Mouse (Mus musculus) megakaryocyte, adult 5-6 weeks (primary cell): ENCODE results near the gene Ptpn7. TPM values are rescaled to one million over a fixed set of nuclear protein-coding genes. Genes with fewer than 3 reads are reported as not detected.
A peak's percentile ranks its signal among the peaks of the same experiment; 100 is the strongest.

Experiments
- ATAC-seq: 2 replicates; pipeline ENCODE4 v1.8.0; 2016; ENCODE audit warnings: mild to moderate bottlenecking, inconsistent platforms; ENCODE audit not compliant: poor library complexity, severe bottlenecking
- total RNA-seq, 2 experiments: library from RNA; stranded (forward) in 1 of 2; stranded (reverse) in 1 of 2; fragments of 153-499, 151-499 nt in 1 of 2; fragments of 221-1000, 200-1000 nt in 1 of 2; gene quantifications; 2 replicates each; pipeline versions ENCODE4 v1.2.3 to v1.2.4; 2015 to 2017

Ptpn7 gene
- total RNA-seq, 2 experiments from 2014 or later: 25.5 to 49.7 TPM

GRCm38 (mm10) chr1:135128011-135128441 is 4.5 kb upstream of the Ptpn7 start:
- no peak for ATAC-seq

GRCm38 (mm10) chr1:135128986-135129385 is 3.5 kb upstream of the Ptpn7 start:
- no peak for ATAC-seq

- ATAC-seq: no peak
Measured at GRCm38 (mm10) chr1:135129543-135130183, 2.8 kb upstream of the Ptpn7 start.

GRCm38 (mm10) chr1:135130376-135131018 is 2.0 kb upstream of the Ptpn7 start:
- ATAC-seq: no peak

- ATAC-seq: peak; percentile 62
Measured at GRCm38 (mm10) chr1:135131034-135131433, 1.5 kb upstream of the Ptpn7 start.

GRCm38 (mm10) chr1:135131560-135131959 is 940 bp upstream of the Ptpn7 start:
- ATAC-seq: no peak

- ATAC-seq: peak; percentile 31
Measured at GRCm38 (mm10) chr1:135132893-135133369, 431 bp downstream of the Ptpn7 start.

- ATAC-seq: 0 out of 2 replicates have a peak, but pooled peaks have one; percentile 7
Measured at GRCm38 (mm10) chr1:135133678-135134435, 1.4 kb downstream of the Ptpn7 start.

- no peak for ATAC-seq
Measured at GRCm38 (mm10) chr1:135135111-135135787, 2.7 kb downstream of the Ptpn7 start.

GRCm38 (mm10) chr1:135136500-135136899 is 4.0 kb downstream of the Ptpn7 start:
- ATAC-seq: peak; percentile 37

- ATAC-seq: no peak
Measured at GRCm38 (mm10) chr1:135139906-135140305, 7.4 kb downstream of the Ptpn7 start.

GRCm38 (mm10) chr1:135142452-135142851 is 10.0 kb downstream of the Ptpn7 start:
- no peak for ATAC-seq

- no peak for ATAC-seq
Measured at GRCm38 (mm10) chr1:135143940-135144339, 11.4 kb downstream of the Ptpn7 start.

- ATAC-seq: peak; percentile 67
Measured at GRCm38 (mm10) chr1:135146077-135146945, 13.8 kb downstream of the Ptpn7 start, which contains the start of gene Arl8a. TSS of gene Arl8a (plus strand) at chr1:135146824.

GRCm38 (mm10) chr1:135146946-135147701 is 14.6 kb downstream of the Ptpn7 start:
- ATAC-seq: peak; percentile 86

- peak; percentile 71 for ATAC-seq
Measured at GRCm38 (mm10) chr1:135147702-135148058, 15.2 kb downstream of the Ptpn7 start.

- ATAC-seq: no peak
Measured at GRCm38 (mm10) chr1:135148476-135148875, 16.0 kb downstream of the Ptpn7 start.

GRCm38 (mm10) chr1:135148996-135149395 is 16.5 kb downstream of the Ptpn7 start:
- ATAC-seq: no peak

GRCm38 (mm10) chr1:135154011-135154410 is 21.5 kb downstream of the Ptpn7 start:
- no peak for ATAC-seq
